Mouse (Mus musculus): ENCODE measurements around the gene Gm42791.

DNA sequence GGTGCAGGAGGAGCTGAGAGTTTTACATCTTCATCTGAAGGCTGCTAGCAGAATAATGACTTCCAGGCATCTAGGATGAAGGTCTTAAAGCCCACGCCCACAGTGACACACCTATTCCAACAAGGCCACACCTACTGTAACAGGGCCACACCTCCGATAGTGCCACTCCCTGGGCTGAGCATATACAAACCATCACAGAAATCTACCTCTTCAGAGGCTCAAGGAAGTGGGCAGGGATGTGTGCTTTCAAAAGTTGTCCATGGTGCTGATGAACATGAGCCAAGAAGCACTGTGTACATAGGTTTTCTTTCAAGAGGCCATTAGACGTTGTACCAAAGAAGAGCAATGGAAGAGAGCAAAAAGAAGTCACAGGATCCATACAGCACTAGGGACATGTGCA, 137.4 kb downstream of the Gm42791 start:
- TF ChIP-seq TAL1 (IDR thresholded peaks at IDR 0.05; ENCODE audit: low read length) = no peak
- TF ChIP-seq GATA1 (IDR thresholded peaks at IDR 0.05; ENCODE audit: low read length) = no peak

All from erythroblast, embryonic 14.5 days (primary cell).